Mouse (Mus musculus): ENCODE measurements around the gene Stim2. TPM values are rescaled to one million over a fixed set of nuclear protein-coding genes. Genes with fewer than 3 reads are reported as not detected.

Gene Stim2
- polyA plus RNA-seq, 2 experiments = 2.2 to 4.4 TPM

DNA sequence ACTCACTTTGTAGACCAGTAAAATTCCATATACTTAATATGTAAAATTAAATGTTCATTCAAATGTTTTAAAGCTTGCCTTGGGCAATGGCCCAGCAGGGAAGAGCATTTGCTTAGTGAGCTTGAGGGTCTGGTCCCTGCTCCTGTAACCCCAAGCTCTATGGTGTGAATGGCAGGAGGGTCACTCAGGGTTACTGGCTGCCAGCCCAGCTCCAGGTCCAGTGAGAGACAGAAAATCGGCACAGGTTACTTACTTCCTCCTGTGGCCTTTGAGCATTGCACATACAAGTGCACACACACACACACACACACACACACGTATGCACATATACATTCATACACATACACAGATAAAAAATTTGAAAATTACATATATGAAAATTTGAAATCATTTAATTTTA, 42.3 kb upstream of the Stim2 start:
- DNase-seq (ENCODE audit: low read depth in 3 of 3, low spot score in 3 of 3) (no peak), ATAC-seq (ENCODE audit: insufficient read depth) (no peak)
- TF ChIP-seq EP300 (IDR thresholded peaks at IDR 0.05; ENCODE audit: low read depth) (no peak), CTCF (IDR thresholded peaks at IDR 0.05; ENCODE audit: low read depth) (no peak)
- Histone ChIP-seq H3K27ac (no peak overlapping the region), H3K4me2 (ENCODE audit: low read depth) (no peak overlapping the region), H3K27me3 (ENCODE audit: control insufficient read depth, insufficient read depth, low read length) (no peaks in the 10 kb centered on the region), H3K4me1 (replicated peaks; ENCODE audit: control insufficient read depth in 2 of 2, insufficient read depth in 2 of 2, low read length in 1 of 2) (peaks cover 0 to 3% of the 10 kb centered on the region in 2 experiments; a peak in 2 of 4 replicates), H3K4me3 (ENCODE audit: insufficient read depth in 1 of 2, low read depth in 2 of 2, low read length in 2 of 2) (no peak overlapping the region), H3K9me3 (ENCODE audit: control insufficient read depth, low read length) (no peaks in the 10 kb centered on the region), H3K36me3 (replicated peaks; ENCODE audit: control insufficient read depth, insufficient read depth, low read depth) (no peaks in the 10 kb centered on the region), H3K9ac (replicated peaks) (no peak overlapping the region)
- WGBS (ENCODE audit: insufficient replicate concordance) = 60% methylated on average over 2 of the region's 2 CpGs

DNA sequence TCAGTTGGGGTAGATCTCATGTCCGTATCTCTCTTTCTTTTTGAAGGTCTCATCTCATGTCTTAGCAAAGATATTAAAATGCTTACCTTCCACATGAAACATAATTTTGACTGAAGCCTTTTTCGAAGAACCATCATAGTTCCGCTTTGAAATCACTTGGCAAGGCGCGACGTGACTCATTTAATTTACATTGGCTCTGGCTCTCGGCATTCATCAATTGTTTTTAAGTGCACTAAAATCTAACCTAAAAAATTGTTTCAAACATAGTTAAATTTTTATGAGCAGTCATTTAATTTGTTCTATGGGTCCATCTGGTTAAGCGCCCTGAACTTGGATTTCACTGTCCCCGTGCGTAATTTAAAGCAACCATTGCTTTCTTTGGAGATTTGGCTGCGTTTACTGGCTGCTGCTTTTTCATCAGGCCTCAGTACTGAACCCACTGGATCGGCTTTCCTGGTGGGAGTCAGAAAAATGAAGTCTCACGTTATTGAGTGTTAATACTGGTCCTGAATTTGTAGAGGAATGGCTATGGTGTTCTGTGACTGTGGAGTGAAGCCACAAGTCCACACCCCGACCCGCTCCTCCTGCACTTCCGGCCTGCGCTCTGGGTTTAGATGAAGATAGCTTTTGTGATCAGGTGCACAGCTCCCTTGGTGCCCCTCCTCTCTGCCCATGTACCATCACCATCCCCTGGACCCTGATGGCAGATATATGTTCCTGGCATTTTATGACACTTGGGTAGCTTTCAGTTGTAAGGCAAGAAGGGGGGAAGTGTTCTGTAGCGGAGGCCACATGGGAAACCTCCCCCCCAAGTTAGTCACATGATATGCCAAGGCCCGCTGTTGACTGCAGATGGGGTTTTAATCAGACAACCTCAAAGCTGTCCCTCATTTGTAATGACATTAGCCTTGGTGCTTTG, 41.6 kb upstream of the Stim2 start:
- WGBS (ENCODE audit: insufficient replicate concordance) = 82% methylated on average over 19 of the region's 19 CpGs
- 0 out of 2 replicates have a peak, but pooled peaks have one; percentile 23 for ATAC-seq (ENCODE audit: insufficient read depth)

DNA sequence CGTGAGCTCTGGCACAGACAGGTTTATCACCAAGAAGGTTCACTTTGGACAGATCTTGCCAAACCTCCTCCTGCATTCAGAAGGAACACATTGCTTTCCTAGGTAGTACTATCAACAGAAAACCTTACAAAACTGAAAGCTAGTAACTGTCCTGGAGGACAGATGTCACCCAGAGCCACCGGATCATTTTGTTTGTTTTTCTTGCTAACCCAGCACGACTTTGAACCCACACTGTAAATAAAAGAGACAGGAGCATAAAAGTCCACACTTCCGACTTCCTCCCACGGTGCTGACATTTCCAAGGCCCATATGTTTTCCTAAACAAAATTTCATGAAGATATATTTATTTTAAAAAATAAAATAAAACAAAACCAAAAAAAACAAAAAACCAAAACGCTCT, 41.0 kb upstream of the Stim2 start:
- Histone ChIP-seq H3K27ac (no peak overlapping the region), H3K4me2 (ENCODE audit: low read depth) (no peak overlapping the region), H3K9me3 (ENCODE audit: control insufficient read depth, low read length) (no peaks in the 10 kb centered on the region), H3K27me3 (ENCODE audit: control insufficient read depth, insufficient read depth, low read length) (no peaks in the 10 kb centered on the region), H3K9ac (replicated peaks) (no peak overlapping the region), H3K4me3 (ENCODE audit: insufficient read depth in 1 of 2, low read depth in 2 of 2, low read length in 2 of 2) (no peak overlapping the region), H3K4me1 (replicated peaks; ENCODE audit: control insufficient read depth in 2 of 2, insufficient read depth in 2 of 2, low read length in 1 of 2) (peaks cover 0 to 5% of the 10 kb centered on the region in 2 experiments; a peak in 2 of 4 replicates), H3K36me3 (replicated peaks; ENCODE audit: control insufficient read depth, insufficient read depth, low read depth) (no peaks in the 10 kb centered on the region)
- TF ChIP-seq EP300 (IDR thresholded peaks at IDR 0.05; ENCODE audit: low read depth) (no peak), CTCF (IDR thresholded peaks at IDR 0.05; ENCODE audit: low read depth) (no peak)
- DNase-seq (ENCODE audit: low read depth in 3 of 3, low spot score in 3 of 3) (peak in 1 of 3 experiments; percentile 15), ATAC-seq (ENCODE audit: insufficient read depth) (0 out of 2 replicates have a peak, but pooled peaks have one; percentile 52)
- 39% methylated on average over 6 of the region's 6 CpGs for WGBS (ENCODE audit: insufficient replicate concordance)

More for the DNA sequence above, 41.6 kb upstream of the Stim2 start:
- peaks cover 0 to 3% of the 10 kb centered on the region in 2 experiments; a peak in 2 of 4 replicates for H3K4me1 ChIP-seq (replicated peaks; ENCODE audit: control insufficient read depth in 2 of 2, insufficient read depth in 2 of 2, low read length in 1 of 2)
- no peak for TF ChIP-seq CTCF (IDR thresholded peaks at IDR 0.05; ENCODE audit: low read depth)
- H3K9ac ChIP-seq (replicated peaks) = no peak overlapping the region
- H3K9me3 ChIP-seq (ENCODE audit: control insufficient read depth, low read length) = no peaks in the 10 kb centered on the region
- H3K27me3 ChIP-seq (ENCODE audit: control insufficient read depth, insufficient read depth, low read length) = no peaks in the 10 kb centered on the region
- H3K27ac ChIP-seq = no peak overlapping the region
- no peak overlapping the region for H3K4me2 ChIP-seq (ENCODE audit: low read depth)
- no peak for DNase-seq (ENCODE audit: low read depth in 3 of 3, low spot score in 3 of 3)
- no peaks in the 10 kb centered on the region for H3K36me3 ChIP-seq (replicated peaks; ENCODE audit: control insufficient read depth, insufficient read depth, low read depth)
- no peak overlapping the region for H3K4me3 ChIP-seq (ENCODE audit: insufficient read depth in 1 of 2, low read depth in 2 of 2, low read length in 2 of 2)

DNA sequence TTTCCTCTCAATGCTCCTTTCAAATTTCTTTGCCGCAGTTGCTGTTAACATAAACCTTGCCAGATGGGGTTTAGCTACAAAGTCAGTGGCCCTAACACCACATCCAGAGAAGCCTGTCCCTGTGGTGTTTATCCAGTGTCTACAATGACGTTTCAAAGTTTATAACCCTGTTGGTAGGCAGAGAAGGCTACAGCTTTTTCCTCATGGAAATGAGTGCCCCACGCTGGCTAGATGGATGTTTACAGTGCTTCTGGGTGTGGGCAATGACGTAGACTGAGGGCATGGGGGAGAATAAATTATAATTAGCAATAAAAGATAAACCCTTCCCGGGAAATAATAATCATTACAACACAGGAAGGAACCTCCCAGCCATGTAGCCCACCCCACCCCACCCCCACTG, 37.1 kb upstream of the Stim2 start:
- Histone ChIP-seq H3K4me2 (ENCODE audit: low read depth) (no peak overlapping the region), H3K27ac (no peak overlapping the region), H3K9ac (replicated peaks) (no peak overlapping the region), H3K4me3 (ENCODE audit: insufficient read depth in 1 of 2, low read depth in 2 of 2, low read length in 2 of 2) (no peak overlapping the region), H3K4me1 (replicated peaks; ENCODE audit: control insufficient read depth in 2 of 2, insufficient read depth in 2 of 2, low read length in 1 of 2) (peaks cover 0 to 5% of the 10 kb centered on the region in 2 experiments; a peak in 2 of 4 replicates), H3K9me3 (ENCODE audit: control insufficient read depth, low read length) (no peaks in the 10 kb centered on the region), H3K36me3 (replicated peaks; ENCODE audit: control insufficient read depth, insufficient read depth, low read depth) (no peaks in the 10 kb centered on the region), H3K27me3 (ENCODE audit: control insufficient read depth, insufficient read depth, low read length) (no peaks in the 10 kb centered on the region)
- DNase-seq (ENCODE audit: low read depth in 3 of 3, low spot score in 3 of 3) (no peak), ATAC-seq (ENCODE audit: insufficient read depth) (no peak)
- WGBS (ENCODE audit: insufficient replicate concordance) = 34% methylated on average over 5 of the region's 5 CpGs
- TF ChIP-seq CTCF (IDR thresholded peaks at IDR 0.05; ENCODE audit: low read depth) (no peak), EP300 (IDR thresholded peaks at IDR 0.05; ENCODE audit: low read depth) (no peak)

DNA sequence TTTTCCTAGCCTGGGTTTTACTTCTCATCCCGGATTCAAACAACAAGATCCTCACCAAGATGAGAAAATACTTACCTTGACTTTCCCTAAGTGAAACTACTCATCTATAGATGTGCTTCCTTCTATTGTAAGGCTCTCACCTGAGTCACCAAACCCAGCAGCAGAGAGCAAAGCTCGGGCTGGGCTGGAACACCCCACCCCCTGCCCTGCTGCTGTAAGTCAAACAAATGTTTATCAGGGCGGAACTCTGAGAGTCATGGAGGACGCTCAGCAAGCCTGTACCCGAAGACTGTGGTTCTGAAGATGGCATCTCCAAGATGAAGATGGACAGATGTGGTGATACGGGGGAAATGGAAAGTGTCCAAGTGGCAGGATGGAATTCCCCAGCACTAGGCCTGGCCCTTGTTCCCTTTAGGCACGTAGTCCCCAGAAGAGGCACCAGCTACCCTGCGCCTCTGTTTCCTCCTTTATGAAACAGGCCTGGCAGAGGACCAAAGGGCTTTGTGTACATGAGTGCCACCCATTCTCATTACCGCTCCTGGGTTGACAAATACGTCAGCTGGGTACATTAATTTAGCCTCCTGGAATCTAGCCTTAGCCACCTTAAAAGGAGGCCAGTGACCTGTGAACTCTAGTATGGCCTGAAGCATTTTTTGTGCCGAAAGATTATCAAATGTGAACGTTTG, 36.3 kb upstream of the Stim2 start:
- H3K9ac ChIP-seq (replicated peaks) = no peak overlapping the region
- H3K4me3 ChIP-seq (ENCODE audit: insufficient read depth in 1 of 2, low read depth in 2 of 2, low read length in 2 of 2) = no peak overlapping the region
- peaks cover 0 to 5% of the 10 kb centered on the region in 2 experiments; a peak in 2 of 4 replicates for H3K4me1 ChIP-seq (replicated peaks; ENCODE audit: control insufficient read depth in 2 of 2, insufficient read depth in 2 of 2, low read length in 1 of 2)
- DNase-seq (ENCODE audit: low read depth in 3 of 3, low spot score in 3 of 3) (no peak), ATAC-seq (ENCODE audit: insufficient read depth) (no peak)
- no peak overlapping the region for H3K4me2 ChIP-seq (ENCODE audit: low read depth)
- H3K36me3 ChIP-seq (replicated peaks; ENCODE audit: control insufficient read depth, insufficient read depth, low read depth) = no peaks in the 10 kb centered on the region
- TF ChIP-seq CTCF (IDR thresholded peaks at IDR 0.05; ENCODE audit: low read depth) (no peak), EP300 (IDR thresholded peaks at IDR 0.05; ENCODE audit: low read depth) (no peak)
- no peak overlapping the region for H3K27ac ChIP-seq
- no peaks in the 10 kb centered on the region for H3K27me3 ChIP-seq (ENCODE audit: control insufficient read depth, insufficient read depth, low read length)
- 58% methylated on average over 12 of the region's 12 CpGs for WGBS (ENCODE audit: insufficient replicate concordance)
- no peaks in the 10 kb centered on the region for H3K9me3 ChIP-seq (ENCODE audit: control insufficient read depth, low read length)
